Mouse (Mus musculus): ENCODE results near the gene Armh4. TPM values are rescaled to one million over a fixed set of nuclear protein-coding genes. Genes with fewer than 3 reads are reported as not detected.
"Not testable (repeated sequence)": the region's sequence is repeated elsewhere in the genome, so short reads cannot be mapped to it uniquely, and the experiment has no call there.

Gene Armh4
- total RNA-seq (2022): 10 to 100 TPM; 27.6 to 33.0 (median 30.0) TPM

DNA sequence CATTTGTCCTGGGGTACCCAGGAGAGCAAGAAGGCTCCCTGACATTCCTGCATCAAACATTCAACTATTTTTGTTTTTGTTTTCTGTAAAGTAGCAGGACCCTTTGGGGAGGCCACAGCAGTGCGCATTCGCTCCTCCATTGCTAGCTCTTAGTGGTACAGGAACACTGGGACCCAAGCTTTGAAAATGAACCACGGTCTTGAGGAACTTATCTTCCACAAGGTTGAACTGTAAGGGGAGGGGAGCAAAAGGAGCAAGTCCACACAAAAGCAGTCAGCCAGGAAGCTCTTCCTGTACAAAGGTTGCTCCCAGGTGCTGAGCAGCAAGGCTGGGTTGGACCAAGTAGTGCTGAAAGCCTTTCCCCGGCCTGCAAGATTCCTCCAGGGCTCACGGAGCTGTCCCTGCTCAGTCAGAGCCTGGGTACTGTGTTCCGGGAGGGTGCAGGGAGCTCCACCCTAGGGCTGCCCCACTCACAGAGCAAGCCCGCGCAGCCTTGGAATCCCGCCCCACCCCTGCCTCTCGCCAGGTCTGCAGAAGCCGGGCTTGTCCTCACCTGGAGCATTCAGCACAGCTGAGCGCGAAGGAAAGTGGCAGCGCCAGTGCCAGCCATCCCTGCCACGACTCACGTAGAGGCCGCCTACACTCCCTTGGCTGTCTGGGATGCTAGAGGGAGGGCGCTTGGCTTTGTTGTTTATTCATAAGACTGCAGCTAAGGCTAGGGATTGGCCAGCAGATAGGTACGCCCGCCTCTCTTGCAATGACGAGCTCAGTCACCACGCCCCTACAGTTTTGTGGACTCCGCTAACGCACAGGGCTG, at the start of gene Armh4:
Armh4 (minus strand) TSS at position 669 of the 817 bp plus-strand sequence.
- peak; percentile 84 to 85 for DNase-seq (ENCODE audit: low spot score in 2 of 2)

DNA sequence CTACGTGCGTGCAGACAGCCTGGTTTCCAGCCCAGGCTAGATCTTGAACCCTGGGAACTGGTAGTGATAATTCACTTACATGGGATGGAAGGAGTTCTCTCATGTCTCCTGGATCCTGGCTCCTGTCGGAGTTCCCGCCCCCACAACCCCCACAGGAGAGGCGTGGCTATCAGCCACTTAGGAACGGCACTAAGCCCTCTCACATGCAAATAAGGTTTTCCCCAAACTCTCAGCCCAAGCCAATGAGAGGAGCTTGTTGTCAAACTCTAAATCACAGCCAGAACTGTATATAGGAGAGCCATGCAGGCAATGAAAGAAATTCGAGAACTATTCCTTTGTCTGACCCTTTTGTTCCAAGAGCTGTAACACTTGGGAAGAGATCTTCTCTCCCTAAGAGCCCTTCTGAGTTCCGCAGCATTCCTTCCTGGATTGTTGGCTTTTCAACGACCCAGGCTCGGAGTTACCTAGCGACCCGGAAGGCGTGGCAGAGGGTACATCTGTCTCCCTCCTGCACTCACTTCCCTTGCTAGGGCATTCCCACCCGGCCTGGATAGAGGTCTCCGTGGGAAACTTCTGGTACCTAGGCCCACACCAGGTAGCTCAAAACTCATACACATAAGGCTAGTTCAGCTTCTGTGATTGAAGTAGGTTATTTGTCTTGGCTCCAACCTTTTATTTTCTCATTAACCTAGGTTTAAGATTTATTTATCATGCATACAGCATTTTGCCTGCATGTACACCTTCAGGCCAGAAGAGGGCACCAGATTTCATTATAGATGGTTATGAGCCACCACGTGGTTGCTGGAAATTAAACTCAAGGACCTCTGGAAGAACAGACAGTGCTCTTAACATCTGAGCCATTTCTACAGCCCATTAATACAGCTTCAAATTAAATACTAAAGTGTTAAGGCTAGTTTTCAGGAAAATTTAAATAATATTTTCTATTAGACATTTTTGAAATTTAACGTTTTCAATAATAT, 46.3 kb upstream of the Armh4 start:
- DNase-seq (ENCODE audit: low spot score in 2 of 2): no peak

DNA sequence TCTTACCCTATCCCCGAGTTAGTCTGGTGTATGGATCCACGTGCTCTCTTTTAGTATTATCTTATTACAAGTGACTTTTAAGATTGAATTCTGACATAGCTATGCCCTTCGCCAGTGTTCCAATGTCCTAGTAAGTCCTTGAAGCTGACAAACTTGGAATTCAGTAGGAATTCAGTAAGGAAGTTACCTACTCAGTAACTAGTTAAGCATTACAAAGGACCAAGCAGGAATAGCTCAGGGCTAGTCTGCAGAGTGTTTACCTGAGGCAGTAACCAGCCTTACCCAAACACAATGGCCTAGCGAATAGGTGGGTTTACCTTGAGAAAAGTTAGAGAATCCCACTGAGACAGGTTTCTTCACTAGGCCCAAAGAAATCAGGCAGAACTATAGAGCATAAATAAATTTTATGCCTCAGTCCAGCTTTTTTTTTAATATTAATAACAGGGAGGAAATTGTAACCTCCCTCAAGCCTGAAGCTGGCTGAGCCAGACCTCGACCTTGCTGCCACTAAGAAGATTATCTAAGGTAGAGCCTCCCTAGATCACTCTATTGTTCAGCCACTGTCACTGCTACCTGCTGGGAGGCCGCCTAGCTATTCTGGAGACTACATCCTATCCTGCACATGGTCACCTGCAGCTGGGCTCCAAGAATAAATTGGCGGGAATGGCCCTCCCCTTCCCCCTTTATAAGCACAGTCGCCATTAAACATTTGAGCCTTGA, 36.7 kb upstream of the Armh4 start:
- DNase-seq (ENCODE audit: low spot score in 2 of 2): not testable (repeated sequence)

DNA sequence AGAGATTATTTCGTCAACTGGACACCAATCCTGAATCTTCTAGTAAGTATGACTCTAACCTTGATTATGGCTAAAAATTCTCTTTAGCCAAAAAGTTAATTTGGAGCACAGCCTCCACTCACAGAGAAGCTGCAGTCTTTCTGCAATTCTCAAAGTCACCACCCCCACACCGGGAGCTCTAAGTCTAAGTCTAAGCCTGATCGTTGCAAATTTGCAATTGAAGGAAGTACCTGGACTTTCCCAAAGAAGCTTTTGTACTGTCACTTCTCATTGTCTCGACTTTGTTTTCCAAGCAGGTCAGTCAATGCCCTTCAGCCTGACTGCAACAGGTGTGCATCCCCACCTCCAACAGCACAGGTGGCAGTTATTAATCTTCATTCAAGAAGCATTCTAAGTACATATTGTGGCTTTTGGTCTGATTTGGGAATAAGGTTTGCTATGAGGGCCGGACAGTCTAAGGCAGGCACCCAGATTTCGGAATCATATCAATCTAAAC, 35.6 kb upstream of the Armh4 start:
- not testable (repeated sequence) for DNase-seq (ENCODE audit: low spot score in 2 of 2)

DNA sequence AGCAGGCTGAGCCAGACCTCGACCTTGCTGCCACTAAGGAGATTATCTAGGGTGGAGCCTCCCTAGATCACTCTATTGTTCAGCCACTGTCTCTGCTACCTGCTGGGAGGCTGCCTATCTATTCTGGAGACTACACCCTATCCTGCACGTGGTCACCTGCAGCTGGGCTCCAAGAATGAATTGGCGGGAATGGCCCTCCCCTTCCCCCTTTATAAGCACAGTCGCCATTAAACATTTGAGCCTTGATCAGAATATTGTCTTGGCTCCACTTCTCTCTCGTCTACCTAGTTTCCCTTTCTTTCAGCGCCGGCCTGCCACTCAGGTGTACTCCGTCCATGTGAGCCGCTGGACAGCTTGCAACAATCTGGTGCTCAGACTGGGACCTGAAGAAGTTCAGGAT, 29.8 kb upstream of the Armh4 start:
- not testable (repeated sequence) for DNase-seq (ENCODE audit: low spot score in 2 of 2)

DNA sequence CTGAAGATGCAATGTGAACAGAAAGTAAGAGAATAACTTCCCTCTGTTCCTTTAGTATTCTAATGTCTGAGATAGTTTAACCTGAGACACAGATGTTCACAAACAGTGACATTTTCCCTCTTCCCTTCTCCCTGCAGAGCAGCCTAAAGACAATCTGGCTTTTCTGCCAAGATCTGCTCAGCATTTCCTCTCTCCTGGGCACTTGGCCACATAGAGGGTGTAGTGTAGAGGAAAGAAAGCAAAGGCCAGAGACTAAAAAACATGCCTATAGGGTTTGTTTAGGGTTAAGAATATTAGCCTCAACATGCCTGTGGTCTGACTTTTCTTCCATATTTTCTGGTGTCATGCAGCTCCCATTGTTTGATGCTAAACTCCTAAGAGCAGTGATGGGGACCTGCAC, 21.9 kb upstream of the Armh4 start:
- DNase-seq (ENCODE audit: low spot score in 2 of 2): not testable (repeated sequence)

DNA sequence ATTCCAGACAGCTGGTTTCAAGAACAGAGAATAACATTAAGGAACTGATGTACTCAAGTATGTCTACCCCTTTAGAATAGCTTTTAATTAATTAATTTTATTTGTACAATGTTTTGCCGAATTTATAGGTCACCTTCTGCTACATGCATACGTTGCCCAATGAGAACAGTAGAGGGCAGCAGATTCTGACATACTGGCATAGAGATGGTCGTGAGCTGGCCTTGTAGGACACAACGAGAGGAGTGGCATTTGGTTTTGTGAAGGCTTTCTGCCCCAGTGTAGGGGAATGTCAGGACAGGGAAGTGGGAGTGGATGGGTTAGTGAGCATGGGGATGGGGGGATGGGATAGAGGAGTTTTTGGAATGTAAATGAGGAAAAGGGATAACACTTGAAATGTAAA, 18.3 kb upstream of the Armh4 start:
- no peak for DNase-seq (ENCODE audit: low spot score in 2 of 2)

DNA sequence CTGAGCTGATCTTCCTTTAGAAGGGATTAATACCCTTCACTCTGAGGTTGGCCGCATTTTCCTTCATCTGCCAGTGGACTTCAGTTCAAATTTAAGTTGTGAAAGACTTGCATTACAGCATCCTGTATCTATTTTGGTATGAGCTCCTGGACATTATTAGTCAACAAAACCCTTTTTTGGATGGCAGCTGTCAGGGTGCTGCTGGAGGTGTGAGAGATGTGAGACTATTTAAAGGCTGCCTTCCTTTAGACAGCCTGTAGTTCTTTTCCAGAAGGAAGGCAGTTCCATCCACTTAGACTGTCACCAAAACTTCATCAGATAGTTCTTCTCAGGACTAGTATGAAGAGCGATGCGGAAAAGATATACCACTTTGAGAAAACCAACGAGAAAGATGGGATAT, 10.8 kb upstream of the Armh4 start:
- no peak for DNase-seq (ENCODE audit: low spot score in 2 of 2)

DNA sequence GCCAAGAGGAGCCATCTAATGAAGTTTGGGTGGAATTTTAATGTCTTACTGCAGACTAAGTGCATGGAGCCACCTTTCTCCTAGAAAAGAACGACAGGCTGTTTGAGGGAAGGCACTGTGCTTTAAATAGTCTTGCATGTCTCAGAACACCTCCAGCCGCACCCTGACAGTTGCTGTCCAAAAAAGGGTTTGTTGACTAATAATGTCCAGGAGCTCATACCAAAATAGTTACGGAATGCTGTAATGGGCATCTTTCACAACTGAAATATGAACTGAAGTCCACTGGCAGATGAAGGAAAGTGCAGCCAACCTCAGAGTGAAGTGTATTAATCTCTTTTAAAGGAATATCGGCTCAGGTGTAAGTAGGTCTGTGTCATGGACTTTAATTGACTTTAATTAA, 7.4 kb upstream of the Armh4 start:
- no peak for DNase-seq (ENCODE audit: low spot score in 2 of 2)

DNA sequence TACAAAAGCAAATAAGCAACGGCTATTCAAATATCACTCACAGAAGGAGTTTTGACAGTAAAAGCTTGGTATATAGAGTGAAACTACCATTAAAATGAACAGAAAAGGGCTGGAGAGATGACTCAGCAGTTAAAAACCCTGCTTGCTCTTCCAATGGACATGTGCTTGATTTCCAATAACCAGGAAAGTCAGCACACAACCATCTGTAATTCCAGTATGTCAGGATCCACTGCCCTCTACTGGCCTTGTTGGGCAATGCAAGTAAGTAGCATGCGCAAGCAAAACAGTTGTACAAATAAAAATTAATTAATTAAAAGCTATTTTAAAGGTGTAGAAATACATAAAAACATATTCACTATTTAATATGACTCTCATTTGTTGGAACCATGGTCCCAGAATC, 2.6 kb upstream of the Armh4 start:
- peak; percentile 27 to 70 for DNase-seq (ENCODE audit: low spot score in 2 of 2)

DNA sequence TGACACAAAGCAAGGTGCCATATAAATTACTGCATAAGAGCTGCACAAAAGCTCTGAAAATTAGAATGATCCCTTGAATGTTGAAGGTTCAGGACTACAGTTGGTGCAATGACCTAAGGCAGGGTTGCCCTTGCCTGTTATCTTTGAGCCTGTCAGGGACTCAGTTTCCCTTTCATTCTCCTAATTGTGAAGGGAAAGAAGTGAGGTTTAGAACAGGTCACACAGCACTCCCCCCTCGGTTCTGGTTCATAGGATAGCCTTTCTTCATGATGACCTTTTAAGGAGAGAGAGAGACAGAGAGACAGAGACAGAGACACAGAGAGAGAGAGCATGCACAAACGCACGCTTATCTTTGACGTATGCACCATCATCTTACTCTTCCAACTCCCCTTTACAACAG, 683 bp upstream of the Armh4 start:
- no peak for DNase-seq (ENCODE audit: low spot score in 2 of 2)

DNA sequence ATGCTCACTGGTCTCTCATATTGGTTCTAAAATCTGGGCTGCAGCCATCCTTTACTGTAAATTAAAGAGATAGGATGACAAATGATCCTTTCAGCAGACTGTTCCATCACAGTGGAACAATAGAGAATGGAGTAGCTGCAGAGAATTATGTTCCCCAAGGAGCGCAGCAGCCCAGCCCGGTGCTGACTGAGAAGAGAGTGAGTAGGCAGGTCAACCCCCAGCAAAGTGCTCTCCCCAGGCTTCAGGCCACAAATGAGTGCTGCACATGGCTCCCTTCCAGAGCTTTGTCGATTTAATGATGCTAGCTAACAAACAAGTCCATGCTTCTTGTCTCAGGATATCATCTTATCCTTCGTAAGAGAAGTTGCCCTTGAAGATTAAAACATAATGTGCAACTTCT, 2.8 kb downstream of the Armh4 start:
- DNase-seq (ENCODE audit: low spot score in 2 of 2): no peak

DNA sequence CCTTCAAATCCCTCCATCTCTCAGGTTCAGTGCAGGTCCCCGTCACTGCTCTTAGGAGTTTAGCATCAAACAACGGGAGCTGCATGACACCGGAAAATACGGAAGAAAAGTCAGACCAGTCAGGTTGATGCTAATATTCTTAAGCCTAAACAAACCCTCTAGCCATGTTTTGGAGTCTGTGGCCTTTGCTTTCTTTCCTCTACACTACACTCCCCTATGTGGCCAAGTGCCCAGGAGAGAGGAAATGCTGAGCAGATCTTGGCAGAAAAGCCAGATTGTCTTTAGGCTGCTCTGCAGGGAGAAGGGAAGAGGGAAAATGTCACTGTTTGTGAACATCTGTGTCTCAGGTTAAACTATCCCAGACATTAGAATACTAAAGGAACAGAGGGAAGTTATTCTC, 5.6 kb downstream of the Armh4 start:
- DNase-seq (ENCODE audit: low spot score in 2 of 2): not testable (repeated sequence)

DNA sequence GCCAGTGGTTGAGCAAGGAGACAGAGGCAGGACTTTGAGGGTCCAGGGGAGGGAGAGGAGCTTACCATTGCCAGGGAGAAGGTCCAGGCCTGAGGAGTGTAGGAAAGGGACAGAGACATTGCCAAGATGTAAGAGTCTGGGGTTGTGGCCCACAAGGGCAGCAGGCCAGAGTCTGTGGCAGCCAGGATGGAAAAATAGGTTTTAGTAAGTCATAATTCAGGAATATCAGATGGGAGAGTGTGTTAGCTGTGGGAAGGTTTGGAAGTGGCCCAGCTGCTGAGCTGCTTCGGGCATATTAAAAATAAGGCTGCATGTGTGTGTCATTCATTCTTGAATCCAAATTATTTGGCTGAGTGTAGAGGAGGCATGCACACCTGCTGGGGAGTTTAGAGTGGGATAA, 11.4 kb downstream of the Armh4 start:
- no peak for DNase-seq (ENCODE audit: low spot score in 2 of 2)

DNA sequence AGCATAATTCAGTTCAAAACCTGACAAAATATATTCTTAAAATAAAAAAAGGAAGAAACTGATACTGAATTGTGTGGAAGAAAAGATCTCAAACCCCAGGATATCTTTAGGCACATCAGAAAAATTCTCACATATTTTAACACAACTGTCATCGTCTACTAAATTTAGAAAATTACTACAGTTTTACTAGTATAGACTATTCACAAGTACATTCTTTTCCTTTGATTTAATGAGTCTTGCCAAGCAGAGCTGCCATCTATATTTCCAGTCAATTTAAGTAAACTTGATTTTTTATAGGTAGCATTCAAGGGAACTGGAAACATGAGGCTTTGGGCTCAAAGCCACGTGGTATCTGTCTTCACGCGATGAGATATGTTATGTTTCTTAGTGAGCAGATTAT, 16.6 kb downstream of the Armh4 start:
- DNase-seq (ENCODE audit: low spot score in 2 of 2): no peak

DNA sequence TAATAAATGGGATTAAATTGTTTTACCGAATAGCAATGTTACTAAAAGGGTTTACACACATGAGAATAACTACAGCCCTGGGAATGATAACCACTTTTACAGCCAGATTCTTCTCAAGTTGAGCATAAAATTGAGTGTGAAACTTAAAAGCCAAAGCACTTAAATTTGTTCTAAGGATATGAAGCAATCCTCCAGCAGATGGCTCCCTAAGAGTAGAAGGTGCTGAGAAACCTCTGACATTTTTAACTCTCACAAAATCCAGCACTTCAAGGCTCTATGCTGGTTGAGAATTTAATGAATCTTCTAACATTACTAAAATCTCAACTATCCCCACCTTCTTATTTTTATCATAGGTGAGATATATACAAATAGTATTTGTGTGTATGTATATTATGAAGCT, 27.3 kb downstream of the Armh4 start:
- DNase-seq (ENCODE audit: low spot score in 2 of 2): no peak

DNA sequence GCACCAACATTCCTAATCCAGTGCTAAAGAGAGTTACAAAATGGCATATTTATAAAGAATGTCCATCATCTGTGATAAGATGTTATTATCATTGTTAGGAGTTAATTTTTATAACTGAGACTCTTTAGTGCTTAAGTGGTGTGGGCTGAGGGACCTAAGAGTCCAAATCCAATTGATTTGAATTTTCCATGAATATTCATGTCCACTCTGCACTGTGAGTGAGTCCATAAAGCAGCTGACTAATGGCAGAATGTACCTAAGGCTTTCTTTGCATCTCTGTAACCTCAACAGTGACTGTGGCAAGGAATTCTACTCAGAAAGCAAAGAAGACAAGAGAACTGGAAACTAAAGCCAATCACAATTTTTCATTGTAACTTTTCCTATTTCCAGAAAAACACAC, 30.6 kb downstream of the Armh4 start:
- DNase-seq (ENCODE audit: low spot score in 2 of 2): no peak

DNA sequence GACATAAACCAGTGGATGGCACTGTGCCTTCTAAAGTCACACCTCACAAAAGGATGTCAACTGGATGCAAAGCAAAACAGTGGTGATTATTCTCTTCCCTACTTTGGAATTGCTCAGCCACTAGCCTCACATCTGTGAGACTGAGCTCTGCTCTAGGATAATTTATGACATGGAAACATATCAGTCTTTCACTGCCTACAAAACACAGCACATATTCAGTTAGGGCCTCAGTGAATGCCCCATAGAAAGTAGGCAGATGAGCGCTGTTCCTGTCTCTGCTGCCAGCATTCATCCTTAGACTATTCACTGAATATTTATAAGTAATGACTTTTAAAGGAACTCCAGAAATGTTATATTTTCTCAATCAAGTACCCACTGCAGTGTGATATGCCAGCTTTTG, 37.3 kb downstream of the Armh4 start:
- DNase-seq (ENCODE audit: low spot score in 2 of 2): no peak

DNA sequence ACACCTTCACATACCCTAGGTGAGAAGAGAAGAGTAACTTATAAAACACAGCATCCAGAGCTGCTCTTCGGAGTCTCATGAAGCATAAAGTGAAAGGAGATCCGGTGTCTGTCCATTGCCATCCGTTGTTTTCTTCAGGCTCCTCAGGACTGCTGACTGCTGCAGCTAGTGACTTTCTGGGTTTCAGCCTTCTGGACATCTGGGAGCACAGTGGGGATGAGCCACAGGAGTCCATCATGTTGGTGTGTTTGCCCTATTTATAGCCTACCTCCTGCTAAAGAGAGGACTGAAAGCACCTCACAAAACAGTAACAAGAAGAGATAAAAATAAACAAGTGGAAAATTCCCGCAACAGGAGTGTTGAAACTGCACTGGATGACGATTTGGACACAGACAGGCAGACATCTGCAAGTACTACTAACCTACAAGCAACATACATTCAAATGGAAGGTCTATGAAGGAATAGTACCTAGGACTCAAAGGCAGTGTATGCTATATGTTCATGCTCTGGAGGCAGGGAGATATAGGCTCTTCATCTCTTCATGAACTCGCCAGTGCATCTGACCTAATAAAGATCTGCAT, 39.1 kb downstream of the Armh4 start:
- no peak for DNase-seq (ENCODE audit: low spot score in 2 of 2)

DNA sequence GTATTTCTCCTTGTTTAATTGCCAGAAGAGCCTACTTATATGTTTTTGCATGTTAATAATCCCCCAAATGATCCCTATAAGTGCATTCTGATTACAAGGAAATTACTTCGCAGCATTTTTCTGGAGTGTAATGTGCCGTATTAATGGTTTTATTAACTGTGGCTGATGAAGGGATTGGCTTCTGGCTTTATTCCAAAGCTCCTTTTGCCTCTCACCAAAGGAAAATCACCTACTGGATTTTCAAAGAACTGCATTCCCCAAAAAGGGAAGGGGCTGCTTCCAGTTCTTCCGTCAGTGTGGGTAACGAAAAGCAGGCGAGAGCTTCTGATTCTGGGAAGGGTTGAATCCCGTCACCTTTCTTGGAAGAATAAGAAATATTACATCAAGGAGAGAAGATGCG, 43.9 kb downstream of the Armh4 start:
- DNase-seq (ENCODE audit: low spot score in 2 of 2): no peak

DNA sequence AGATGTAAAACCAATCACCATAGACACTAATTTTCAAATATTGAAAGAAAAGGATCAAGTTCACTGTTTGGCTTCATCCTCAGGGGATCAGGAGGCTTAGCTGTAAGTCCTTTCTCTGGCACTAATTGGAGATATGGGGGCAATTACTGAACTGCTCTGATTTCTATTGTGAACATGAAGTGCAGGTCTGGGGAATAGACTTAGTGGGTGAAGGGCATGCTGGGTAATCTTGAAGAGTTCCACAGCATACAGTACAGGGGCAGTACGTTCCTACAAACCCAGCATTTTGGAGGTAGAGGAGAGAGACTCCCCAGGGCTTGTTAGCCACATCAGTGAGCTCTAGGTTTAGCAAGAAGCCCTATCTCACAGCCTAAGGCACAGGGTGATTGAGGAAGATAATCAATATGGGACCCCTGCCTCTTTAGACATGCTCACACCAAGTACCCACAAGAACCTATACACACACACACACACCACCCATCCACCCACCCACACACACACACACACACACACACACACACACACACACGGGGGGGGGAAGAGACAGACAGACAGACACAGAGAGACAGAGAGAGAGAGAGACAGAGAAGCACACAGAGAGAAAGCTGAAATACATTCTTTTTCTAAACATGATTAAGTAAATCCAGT, 44.6 kb downstream of the Armh4 start:
- DNase-seq (ENCODE audit: low spot score in 2 of 2): no peak
